Mouse (Mus musculus) right cerebral cortex, postnatal 10 days (tissue): ENCODE measurements at regions not wholly inside any gene's neighbourhood (a gene's known extent, or its start where the extent isn't known, plus 50 kb on each side); places are given as distances from the start of the nearest gene placed in this dataset.

ENCODE experiments used
- DNase-seq, 2 experiments: peaks; one replicate each; pipeline ENCODE4 v3.0.0; 2021; ENCODE audit warnings: low spot score in 2 of 2

GRCm38 (mm10) chr13:107904851-107905250 lies 139.4 kb upstream of the Smim15 start:
- no peak for DNase-seq

- DNase-seq, result no peak
These were observed 140.1 kb upstream of the Smim15 start for GRCm38 (mm10) chr13:107904051-107904740.

- DNase-seq, result no peak
These were observed 140.9 kb upstream of the Smim15 start for GRCm38 (mm10) chr13:107903150-107903959.

GRCm38 (mm10) chr13:107902800-107903149 lies 141.5 kb upstream of the Smim15 start:
- no peak for DNase-seq

GRCm38 (mm10) chr13:107899600-107900229 lies 144.5 kb upstream of the Smim15 start:
- DNase-seq, result peak; percentile 74 to 76

- DNase-seq, result no peak
These were observed 146.6 kb upstream of the Smim15 start for GRCm38 (mm10) chr13:107897646-107898045.

GRCm38 (mm10) chr13:107897184-107897583 lies 147.1 kb upstream of the Smim15 start:
- no peak for DNase-seq

- DNase-seq, result no peak
These were observed 150.6 kb upstream of the Smim15 start for GRCm38 (mm10) chr13:107893581-107894183.

- DNase-seq, result no peak
These were observed 151.2 kb upstream of the Smim15 start for GRCm38 (mm10) chr13:107893081-107893480.

GRCm38 (mm10) chr13:107891946-107892345 lies 152.3 kb upstream of the Smim15 start:
- no peak for DNase-seq

GRCm38 (mm10) chr13:107890866-107891821 lies 153.1 kb upstream of the Smim15 start:
- peak; percentile 74 to 78 for DNase-seq

- DNase-seq, result peak; percentile 99 to 100
These were observed 154.0 kb upstream of the Smim15 start for GRCm38 (mm10) chr13:107889985-107890865.

GRCm38 (mm10) chr13:107889588-107889984 lies 154.7 kb upstream of the Smim15 start:
- DNase-seq, result peak in 1 of 2 experiments; percentile 65

GRCm38 (mm10) chr13:107888571-107889451 lies 155.4 kb upstream of the Smim15 start:
- DNase-seq, result peak; percentile 75 to 77

GRCm38 (mm10) chr13:107888231-107888555 lies 156.1 kb upstream of the Smim15 start:
- DNase-seq, result no peak

- no peak for DNase-seq
These were observed 156.6 kb upstream of the Smim15 start for GRCm38 (mm10) chr13:107887366-107888230.

- DNase-seq, result no peak
These were observed 159.4 kb upstream of the Smim15 start for GRCm38 (mm10) chr13:107884836-107885235.

GRCm38 (mm10) chr13:107882337-107882736 lies 161.9 kb upstream of the Smim15 start:
- DNase-seq, result no peak
